Comparison of ENCODE assay signal across 8 mouse cellular contexts in the genomic region with DNA sequence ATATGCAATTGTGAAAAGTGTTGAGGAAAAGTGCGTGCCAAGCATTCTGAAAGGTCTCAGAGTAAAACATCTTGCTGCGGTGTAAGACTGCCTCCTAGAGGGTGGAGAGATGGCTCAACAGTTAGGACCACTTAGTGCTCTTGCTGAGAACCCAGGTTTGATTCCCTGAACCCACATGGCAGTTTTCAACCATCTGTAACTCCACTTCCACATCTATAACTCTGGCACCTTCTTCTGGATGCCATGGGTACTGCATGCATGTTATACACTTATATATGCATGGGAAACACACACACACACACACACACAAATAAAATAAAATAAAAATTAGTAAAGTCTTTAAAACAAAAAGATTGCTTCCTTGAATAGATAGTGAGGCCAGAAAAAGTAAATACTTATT.
A peak's percentile ranks its signal among the peaks of the same experiment; 100 is the strongest.
DNase-seq lines count a peak whose midpoint lies in the region; ATAC-seq lines count a peak whose summit lies in the region.

No protein-coding gene starts in this region.

- H3K4me1 ChIP-seq in liver, embryonic 12.5 days = no peaks in the 10 kb centered on the region

- H3K27me3 ChIP-seq in liver, embryonic 12.5 days (replicated peaks) = no peaks in the 10 kb centered on the region

- DNase-seq in heart, adult 9 months (ENCODE audit: low spot score in 2 of 2) = peak; percentile 2 to 6
- no peak for DNase-seq in heart, postnatal 25 days (ENCODE audit: low spot score)
- DNase-seq in A20 (ENCODE audit: low read depth, low spot score) (peak; percentile 34), NIH3T3 (ENCODE audit: low read depth) (peak; percentile 70)
- DNase-seq in induced T-regulatory cell, adult 2 months (ENCODE audit: low read depth) = peak; percentile 58
- peak; percentile 45 for DNase-seq in thymus, postnatal 14 days
- DNase-seq in urinary bladder, adult 18-20 months (ENCODE audit: low spot score in 2 of 2) = no peak

- 76% methylated on average over 2 of the region's 2 CpGs for WGBS in liver, embryonic 12.5 days (ENCODE audit: insufficient replicate concordance)

- H3K9me3 ChIP-seq in liver, embryonic 12.5 days (replicated peaks) = no peaks in the 10 kb centered on the region

- intact Hi-C loops in heart, postnatal 25 days (cut with DNase I) = loop anchor here (2.0 kb wide), 1 partner anchor 144 kb away; no protein-coding TSS in a partner anchor

- no peak overlapping the region for H3K9ac ChIP-seq in liver, embryonic 12.5 days

- H3K27ac ChIP-seq in liver, embryonic 12.5 days = no peak overlapping the region

- no peak for ATAC-seq in liver, embryonic 12.5 days

- H3K36me3 ChIP-seq in liver, embryonic 12.5 days = peaks cover 43% of the 10 kb centered on the region

- H3K4me2 ChIP-seq in liver, embryonic 12.5 days = no peak overlapping the region

- no peak overlapping the region for H3K4me3 ChIP-seq in liver, embryonic 12.5 days

Comparison
In these comparisons a context has a peak if more than half of its experiments do, and no peak if none do; other contexts are left out.
1. DNase-seq: peak in heart, adult 9 months (2 of 2), A20 (single experiment), NIH3T3 (single experiment), induced T-regulatory cell, adult 2 months (single experiment) and thymus, postnatal 14 days (single experiment); none in heart, postnatal 25 days (single experiment) and urinary bladder, adult 18-20 months (0 of 2).